Mouse (Mus musculus) embryo, embryonic 10.5 days (tissue): ENCODE data around the gene Prkar2b.

Source experiments
- DNase-seq: peaks from one replicate; pipeline ENCODE4 v3.0.0-alpha.2; 2015; ENCODE audit warnings: low spot score

Gene Prkar2b

GRCm38 (mm10) chr12:32060247-32061089 is 628 bp downstream of the Prkar2b start:
- peak; percentile 66 for DNase-seq

DNA sequence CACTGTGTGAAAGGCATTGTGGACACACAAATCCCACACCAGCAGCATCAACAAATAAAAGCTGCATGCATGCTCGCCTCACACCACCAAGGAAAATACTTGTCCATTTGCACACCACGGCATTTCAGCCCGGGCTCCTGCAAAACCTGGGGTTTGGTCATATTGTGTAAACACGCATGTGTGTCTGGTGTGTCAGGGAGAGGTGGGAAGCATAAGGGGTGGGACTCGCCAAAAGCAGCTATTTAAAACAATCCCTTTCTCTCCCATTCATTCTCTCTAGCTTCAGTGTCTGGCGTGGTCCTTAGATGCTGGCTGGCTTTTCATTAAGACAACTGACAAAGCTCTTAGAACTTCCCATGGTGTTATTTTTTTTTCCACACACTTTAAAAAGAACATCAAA is 1.4 kb downstream of the Prkar2b start:
- DNase-seq: peak; percentile 53

DNA sequence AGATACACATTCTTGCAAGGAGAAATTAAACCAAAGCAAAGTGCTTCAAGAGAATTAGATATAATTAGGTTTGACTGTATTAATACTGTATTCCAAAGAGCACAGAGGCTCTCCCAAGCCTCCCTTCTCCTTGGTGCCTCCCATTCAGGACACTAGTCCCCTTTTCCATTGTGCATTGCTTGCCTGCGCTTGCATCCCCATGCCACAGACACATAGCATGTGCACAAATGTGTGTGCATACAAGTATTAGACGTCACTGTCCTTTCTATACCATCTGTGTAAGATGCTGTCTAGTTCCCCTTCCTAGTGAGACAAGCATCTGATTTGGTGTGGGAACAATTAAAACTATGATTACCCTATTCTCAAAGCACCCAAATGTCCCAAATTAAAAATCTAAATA is 2.0 kb downstream of the Prkar2b start:
- DNase-seq: no peak

DNA sequence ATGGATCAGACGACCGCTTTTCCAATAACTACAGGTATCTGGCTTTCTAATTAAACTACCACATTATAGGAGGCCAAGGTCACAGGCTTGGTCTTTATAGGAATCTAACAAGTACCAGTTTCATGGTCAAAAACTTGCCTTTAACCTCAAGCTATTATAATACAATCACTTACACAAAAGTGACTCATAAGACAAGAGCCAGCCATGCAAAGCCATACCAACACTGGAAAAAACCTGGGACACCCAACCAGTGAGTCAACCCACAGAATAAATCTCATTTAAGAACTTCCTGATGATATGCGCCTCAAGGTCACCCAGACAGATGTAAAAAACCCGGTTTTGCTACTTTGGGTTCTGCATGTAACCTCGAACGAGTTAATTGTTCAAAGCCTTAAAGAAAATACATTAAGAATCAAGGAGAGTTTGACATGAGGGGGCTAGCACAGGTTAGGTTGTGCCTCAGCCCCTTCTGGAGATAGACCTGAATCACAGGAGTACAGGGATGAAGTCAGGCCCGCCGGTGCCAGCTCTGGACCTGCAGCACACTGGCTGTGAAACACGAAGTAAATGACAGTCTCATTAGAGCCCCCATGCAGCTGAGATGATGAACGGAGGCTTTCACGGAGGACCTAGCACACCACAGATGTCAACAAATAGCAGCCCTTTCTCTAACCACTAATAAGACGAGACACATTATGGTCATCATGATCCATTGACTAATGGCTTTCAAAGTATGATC is 3.5 kb downstream of the Prkar2b start:
- DNase-seq: no peak

- DNase-seq: no peak
Observed at GRCm38 (mm10) chr12:32055797-32056196, 5.3 kb downstream of the Prkar2b start.

DNA sequence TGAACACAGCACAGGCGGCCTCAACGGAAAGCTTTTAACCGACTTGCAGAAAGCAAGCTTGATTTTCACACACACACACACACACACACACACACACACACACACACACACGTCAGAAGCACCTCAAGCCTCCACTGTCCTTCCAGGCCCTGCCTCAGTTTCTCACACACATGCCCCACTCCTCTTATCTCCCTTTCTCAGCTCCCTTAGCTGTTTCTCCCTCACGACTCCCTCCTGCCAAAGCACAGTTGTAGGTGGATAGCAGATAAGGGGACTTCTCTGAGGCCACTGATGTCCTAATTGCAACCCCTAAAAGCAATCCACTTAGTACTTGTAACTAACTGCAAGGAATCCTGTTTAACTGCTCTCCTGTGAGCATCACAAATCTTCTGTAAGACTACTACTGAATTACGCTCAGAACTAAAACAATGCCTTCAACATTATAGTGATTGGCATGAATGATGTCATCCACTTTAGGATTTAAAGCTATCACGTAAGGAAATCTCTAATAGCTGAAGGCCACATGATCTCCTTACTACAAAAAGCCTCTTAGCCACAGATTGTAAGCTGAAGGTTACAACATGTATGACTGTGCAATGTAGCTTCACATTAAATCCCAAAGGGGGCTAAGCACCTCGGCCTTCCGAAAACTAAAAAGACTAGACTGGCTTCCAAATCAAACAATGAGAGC is 6.5 kb downstream of the Prkar2b start:
- DNase-seq: no peak

DNA sequence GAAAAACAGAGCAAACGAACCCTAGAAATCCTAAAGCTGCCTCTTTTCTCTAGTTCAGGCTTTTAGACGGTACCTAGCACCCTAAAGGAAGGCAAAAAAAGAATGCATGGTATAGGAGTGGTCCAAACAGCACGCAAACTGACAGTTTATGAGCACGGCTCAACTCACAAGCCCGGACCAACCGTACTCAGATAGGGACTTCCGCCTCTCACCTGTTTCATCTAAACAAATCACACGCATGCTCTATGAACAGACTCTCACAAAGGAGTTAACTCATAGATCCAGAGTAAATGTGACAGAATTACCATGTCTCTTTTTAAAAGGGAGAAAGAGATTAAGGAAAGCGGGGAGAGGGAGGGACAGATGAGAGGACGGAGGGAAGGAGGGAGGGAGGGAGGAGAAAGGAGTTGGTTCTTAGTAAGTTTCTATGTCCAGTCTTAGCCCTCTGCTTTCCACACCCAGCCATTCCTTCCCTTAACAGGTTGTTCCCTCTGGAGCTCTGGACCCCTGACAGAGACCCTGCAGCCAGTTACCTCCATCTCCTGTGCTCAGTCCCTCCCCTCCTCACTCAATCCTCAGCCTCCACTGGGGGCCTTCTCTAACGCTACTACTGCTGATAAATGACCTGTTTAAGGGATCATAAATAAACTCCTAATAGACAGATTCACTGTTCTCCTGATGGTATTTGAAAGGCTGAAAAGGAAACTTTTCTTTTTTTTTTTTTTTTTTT is 7.3 kb downstream of the Prkar2b start:
- DNase-seq: peak; percentile 19

- no peak for DNase-seq
Observed at GRCm38 (mm10) chr12:32052882-32053281, 8.2 kb downstream of the Prkar2b start.

- DNase-seq: no peak
Observed at GRCm38 (mm10) chr12:32050165-32050564, 10.9 kb downstream of the Prkar2b start.

- peak; percentile 15 for DNase-seq
Observed at GRCm38 (mm10) chr12:32045566-32046330, 15.3 kb downstream of the Prkar2b start.

GRCm38 (mm10) chr12:32044487-32045134 is 16.5 kb downstream of the Prkar2b start:
- DNase-seq: peak; percentile 76

DNA sequence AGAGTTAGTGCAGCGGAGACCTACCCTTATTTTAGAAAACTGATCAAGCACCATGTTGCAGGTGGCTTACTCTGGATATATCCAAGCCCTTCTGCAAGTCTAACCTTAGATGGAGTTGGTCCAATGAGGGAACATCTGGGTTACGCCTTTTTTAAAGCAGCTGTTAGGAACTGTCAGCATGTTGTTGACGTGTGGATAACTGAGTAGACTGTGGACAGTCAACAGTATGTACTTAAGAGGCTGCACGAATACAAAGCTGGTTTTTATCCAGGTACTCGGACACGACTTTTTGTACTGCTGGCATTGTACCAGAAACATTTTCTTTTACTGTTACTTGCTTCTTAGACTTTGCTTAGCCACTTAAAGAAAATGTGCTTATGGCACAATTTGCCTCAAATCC is 27.6 kb downstream of the Prkar2b start:
- DNase-seq: no peak

DNA sequence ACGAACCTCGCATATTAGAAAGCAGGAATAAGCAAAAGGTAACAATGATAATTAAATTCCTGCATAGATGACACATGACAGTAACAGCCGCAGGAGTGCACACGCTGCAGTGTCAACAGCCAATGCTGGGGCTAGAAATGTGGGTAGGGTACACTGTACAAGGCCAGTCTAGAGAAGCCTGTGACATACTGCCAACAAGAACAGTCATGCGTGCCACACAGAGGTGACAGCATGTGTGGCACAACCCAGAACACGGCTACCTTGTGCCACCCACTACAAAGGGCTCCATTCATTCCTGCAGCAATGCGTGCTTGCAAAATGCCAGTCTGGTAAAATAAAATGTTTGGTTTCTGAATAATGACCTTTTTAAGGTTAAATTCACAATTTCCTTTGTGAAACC is 28.2 kb downstream of the Prkar2b start:
- no peak for DNase-seq

- peak; percentile 16 for DNase-seq
Observed at GRCm38 (mm10) chr12:32018376-32018750, 42.7 kb downstream of the Prkar2b start.

- DNase-seq: no peak
Observed at GRCm38 (mm10) chr12:32017636-32018375, 43.3 kb downstream of the Prkar2b start.

DNA sequence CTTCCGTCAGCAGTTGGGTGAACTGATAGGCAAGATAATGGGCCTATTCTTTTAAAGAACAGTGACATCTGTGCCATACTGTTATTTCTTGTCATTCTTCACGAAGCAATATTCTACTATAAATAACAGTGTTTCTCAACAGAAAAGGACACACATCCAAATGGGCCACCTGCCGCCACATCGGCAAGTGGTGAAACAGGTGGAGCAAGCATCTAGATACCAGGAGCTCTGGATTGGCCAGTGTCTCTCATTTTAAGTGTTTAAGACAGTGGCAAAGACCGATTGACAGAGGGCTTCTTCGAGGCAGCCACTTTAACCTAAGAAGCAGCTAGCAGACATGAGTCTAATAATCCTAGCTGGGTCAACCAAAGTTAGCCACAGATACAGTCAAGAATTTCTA is 44.6 kb downstream of the Prkar2b start:
- no peak for DNase-seq

DNA sequence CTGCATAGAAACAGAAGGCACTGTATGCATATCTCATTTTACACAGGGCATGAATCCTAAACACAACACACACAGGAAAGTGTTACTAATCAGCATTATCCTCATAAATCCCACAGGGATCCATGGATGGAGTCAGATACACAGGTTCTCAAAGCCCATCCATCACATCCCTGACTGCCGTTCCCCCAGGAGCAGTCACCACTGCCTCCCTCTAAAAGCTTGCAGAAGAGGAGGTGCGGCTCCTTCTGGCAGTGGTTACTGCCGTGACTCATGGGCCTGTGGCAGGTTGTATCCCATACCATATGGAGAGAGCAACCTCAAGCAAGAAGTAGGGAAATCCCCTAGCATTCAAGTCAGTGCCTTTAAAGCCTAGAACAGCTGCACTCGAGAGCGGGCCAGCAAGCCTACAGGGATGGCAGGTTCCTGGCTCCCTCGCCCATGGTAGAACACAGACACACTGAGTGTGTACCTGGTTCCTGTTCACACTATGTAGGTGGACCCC is 45.8 kb downstream of the Prkar2b start:
- DNase-seq: peak; percentile 31

- DNase-seq: no peak
Observed at GRCm38 (mm10) chr12:32014811-32015210, 46.3 kb downstream of the Prkar2b start.

- DNase-seq: no peak
Observed at GRCm38 (mm10) chr12:32012169-32012568, 48.9 kb downstream of the Prkar2b start.

GRCm38 (mm10) chr12:32011128-32011527 is 50.0 kb downstream of the Prkar2b start:
- no peak for DNase-seq
